ENCODE assay signal across 12 mouse cellular contexts in genomic region chr7:131722783-131723575, GRCm38 (mm10).
DNase-seq lines count a peak whose midpoint lies in the region; ATAC-seq lines count a peak whose summit lies in the region.
"Had no signal": no experiment of that assay in that cellular context is flagged by ENCODE, and none has a peak within 500 bp of the region (broad histone marks: within the 10 kb centered on the region; RNA-seq: fewer than 3 reads in every experiment).

No protein-coding gene starts in this region.

- no peaks in the 10 kb centered on the region for H3K36me3 ChIP-seq in embryonic facial prominence, embryonic 11.5 days (replicated peaks; ENCODE audit: control insufficient read depth, insufficient read depth, low read depth, low read length)
- H3K36me3 ChIP-seq in forebrain, embryonic 16.5 days (ENCODE audit: control insufficient read depth, insufficient read depth): no peaks in the 10 kb centered on the region
- no peaks in the 10 kb centered on the region for H3K36me3 ChIP-seq in limb, embryonic 10.5 days
- no peaks in the 10 kb centered on the region for H3K36me3 ChIP-seq in neural tube, embryonic 12.5 days

- H3K27ac ChIP-seq in embryonic facial prominence, embryonic 11.5 days (replicated peaks; ENCODE audit: low read depth, low read length): no peak overlapping the region
- no peak overlapping the region for H3K27ac ChIP-seq in forebrain, embryonic 16.5 days (ENCODE audit: low read length)
- H3K27ac ChIP-seq in limb, embryonic 10.5 days: peak overlapping the region; percentile 47
- no peak overlapping the region for H3K27ac ChIP-seq in neural tube, embryonic 12.5 days
- H3K27ac ChIP-seq: kidney, postnatal 0 days; left cerebral cortex, adult 2 months had no signal

- H3K27me3 ChIP-seq in embryonic facial prominence, embryonic 11.5 days (ENCODE audit: control insufficient read depth, insufficient read depth, low read length): no peaks in the 10 kb centered on the region
- peaks cover 68% of the 10 kb centered on the region for H3K27me3 ChIP-seq in forebrain, embryonic 16.5 days (replicated peaks; ENCODE audit: control insufficient read depth, insufficient read depth, low read length)
- H3K27me3 ChIP-seq in limb, embryonic 10.5 days (ENCODE audit: low read depth, poor library complexity, severe bottlenecking): peaks cover 15% of the 10 kb centered on the region; the same call in 1 of the 2 replicates
- H3K27me3 ChIP-seq in neural tube, embryonic 12.5 days (replicated peaks): peaks cover 13% of the 10 kb centered on the region; the same call in 1 of the 2 replicates

- no peak overlapping the region for H3K4me3 ChIP-seq in embryonic facial prominence, embryonic 11.5 days (ENCODE audit: low read depth, low read length)
- no peak overlapping the region for H3K4me3 ChIP-seq in forebrain, embryonic 16.5 days (replicated peaks; ENCODE audit: low read length)
- no peak overlapping the region for H3K4me3 ChIP-seq in limb, embryonic 10.5 days
- no peak overlapping the region for H3K4me3 ChIP-seq in neural tube, embryonic 12.5 days
- H3K4me3 ChIP-seq: left cerebral cortex, adult 2 months had no signal

- no peak for ATAC-seq in embryonic facial prominence, embryonic 11.5 days (replicated peaks; ENCODE audit: insufficient number of reproducible peaks, low FRiP score, low TSS enrichment, low read depth)
- peak; percentile 66 for ATAC-seq in forebrain, embryonic 16.5 days
- ATAC-seq in neural tube, embryonic 12.5 days (ENCODE audit: low FRiP score, low read depth): no peak

- no peak overlapping the region for H3K4me2 ChIP-seq in embryonic facial prominence, embryonic 11.5 days (ENCODE audit: low read depth, low read length)
- peak overlapping the region; percentile 30 for H3K4me2 ChIP-seq in forebrain, embryonic 16.5 days (ENCODE audit: low read length)
- H3K4me2 ChIP-seq in neural tube, embryonic 12.5 days (replicated peaks): peak overlapping the region; percentile 38
- H3K4me2 ChIP-seq: liver, embryonic 11.5 days had no signal

- 11% methylated on average over 9 of the region's 9 CpGs for WGBS in embryonic facial prominence, embryonic 11.5 days
- 3% methylated on average over 9 of the region's 9 CpGs for WGBS in forebrain, embryonic 16.5 days
- 28% methylated on average over 9 of the region's 9 CpGs for whole genome bisulfite sequencing in limb, embryonic 10.5 days
- 9% methylated on average over 9 of the region's 9 CpGs for WGBS in neural tube, embryonic 12.5 days

- intact Hi-C loops in heart, postnatal 10 days (cut with DNase I): no loop called here

- peak; percentile 50 for DNase-seq in embryonic facial prominence, embryonic 11.5 days (ENCODE audit: low spot score)
- DNase-seq in limb, embryonic 10.5 days (ENCODE audit: low spot score): no peak
- DNase-seq in kidney, postnatal 4 days: no peak
- DNase-seq in kidney, postnatal 36 days: no peak
- no peak for DNase-seq in heart, postnatal 10 days
- DNase-seq: lung, postnatal 10 days; thymus, adult 18-20 months had no signal

- no peaks in the 10 kb centered on the region for H3K9me3 ChIP-seq in embryonic facial prominence, embryonic 11.5 days (replicated peaks; ENCODE audit: control insufficient read depth, low read length)
- H3K9me3 ChIP-seq in forebrain, embryonic 16.5 days (ENCODE audit: control insufficient read depth, low read length): no peaks in the 10 kb centered on the region
- H3K9me3 ChIP-seq in limb, embryonic 10.5 days (replicated peaks): no peaks in the 10 kb centered on the region
- no peaks in the 10 kb centered on the region for H3K9me3 ChIP-seq in neural tube, embryonic 12.5 days

- no peaks in the 10 kb centered on the region for H3K4me1 ChIP-seq in embryonic facial prominence, embryonic 11.5 days (ENCODE audit: control insufficient read depth, insufficient read depth, low read length)
- H3K4me1 ChIP-seq in forebrain, embryonic 16.5 days (replicated peaks; ENCODE audit: control insufficient read depth, insufficient read depth, low read length): peaks cover 18% of the 10 kb centered on the region
- peaks cover 34% of the 10 kb centered on the region for H3K4me1 ChIP-seq in limb, embryonic 10.5 days
- peaks cover 8% of the 10 kb centered on the region for H3K4me1 ChIP-seq in neural tube, embryonic 12.5 days

- H3K9ac ChIP-seq in embryonic facial prominence, embryonic 11.5 days (replicated peaks; ENCODE audit: low read length): no peak overlapping the region
- H3K9ac ChIP-seq in forebrain, embryonic 16.5 days (replicated peaks; ENCODE audit: low read depth, low read length): no peak overlapping the region
- no peak overlapping the region for H3K9ac ChIP-seq in neural tube, embryonic 12.5 days
